Mouse (Mus musculus): Measurements from ENCODE around the gene Ikzf1. TPM values are rescaled to one million over a fixed set of nuclear protein-coding genes. Genes with fewer than 3 reads are reported as not detected.

The Ikzf1 gene
- polyA plus RNA-seq, 1 experiment from 2014 or later, result 2.6 TPM

DNA sequence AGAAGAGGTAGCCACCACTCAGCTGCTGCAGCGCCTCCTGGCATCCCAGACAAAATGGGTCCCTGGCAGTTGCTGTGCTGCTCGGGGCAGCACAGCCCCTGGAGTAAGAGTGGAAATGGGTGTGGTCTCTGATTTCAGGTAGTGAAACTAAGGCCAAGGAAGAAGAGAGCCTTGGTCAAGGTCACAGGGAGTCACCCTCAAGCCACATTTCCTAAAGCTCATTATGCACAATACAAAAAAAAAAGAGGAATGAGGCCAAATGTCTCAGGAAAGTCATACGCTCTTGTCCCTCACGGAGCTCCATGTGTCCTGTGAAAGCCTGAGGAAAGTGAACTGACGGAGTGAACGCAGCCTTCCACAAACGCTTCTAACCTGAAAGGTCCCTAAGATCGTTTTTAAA lies 96.9 kb downstream of the Ikzf1 start:
- Histone ChIP-seq H3K4me3 (replicated peaks; ENCODE audit: low read length) (no peak overlapping the region), H3K36me3 (replicated peaks; ENCODE audit: control insufficient read depth, insufficient read depth) (no peaks in the 10 kb centered on the region), H3K9me3 (ENCODE audit: control insufficient read depth, low read length) (no peaks in the 10 kb centered on the region), H3K27ac (no peak overlapping the region), H3K27me3 (ENCODE audit: control insufficient read depth, insufficient read depth, low read length) (no peaks in the 10 kb centered on the region), H3K9ac (no peak overlapping the region), H3K4me1 (replicated peaks; ENCODE audit: control insufficient read depth, insufficient read depth, low read length) (no peaks in the 10 kb centered on the region), H3K4me2 (replicated peaks) (no peak overlapping the region)
- ATAC-seq (ENCODE audit: low FRiP score) (no peak), DNase-seq (ENCODE audit: low spot score) (no peak)
- 89% methylated on average over 8 of the region's 8 CpGs for WGBS

GRCm38 (mm10) chr11:11785457-11785856 lies 100.7 kb downstream of the Ikzf1 start:
- no peaks in the 10 kb centered on the region for H3K36me3 ChIP-seq (replicated peaks; ENCODE audit: control insufficient read depth, insufficient read depth)

GRCm38 (mm10) chr11:11788521-11788974 lies 103.7 kb downstream of the Ikzf1 start:
- H3K4me3 ChIP-seq (replicated peaks; ENCODE audit: low read length), result no peak overlapping the region
- no peaks in the 10 kb centered on the region for H3K4me1 ChIP-seq (replicated peaks; ENCODE audit: control insufficient read depth, insufficient read depth, low read length)
- H3K36me3 ChIP-seq (replicated peaks; ENCODE audit: control insufficient read depth, insufficient read depth), result no peaks in the 10 kb centered on the region
- ATAC-seq (ENCODE audit: low FRiP score) (peak; percentile 94), DNase-seq (ENCODE audit: low spot score) (peak; percentile 88)
- H3K27ac ChIP-seq, result no peak overlapping the region
- H3K9ac ChIP-seq, result no peak overlapping the region
- 0% methylated on average over 8 of the region's 8 CpGs for WGBS
- no peaks in the 10 kb centered on the region for H3K9me3 ChIP-seq (ENCODE audit: control insufficient read depth, low read length)
- peak overlapping the region; percentile 36; the same call in 1 of the 2 replicates for H3K4me2 ChIP-seq (replicated peaks)
- H3K27me3 ChIP-seq (ENCODE audit: control insufficient read depth, insufficient read depth, low read length), result no peaks in the 10 kb centered on the region

More at GRCm38 (mm10) chr11:11785457-11785856, 100.7 kb downstream of the Ikzf1 start:
- Histone ChIP-seq H3K9ac (no peak overlapping the region), H3K4me3 (replicated peaks; ENCODE audit: low read length) (no peak overlapping the region), H3K4me2 (replicated peaks) (no peak overlapping the region), H3K27me3 (ENCODE audit: control insufficient read depth, insufficient read depth, low read length) (no peaks in the 10 kb centered on the region), H3K4me1 (replicated peaks; ENCODE audit: control insufficient read depth, insufficient read depth, low read length) (no peaks in the 10 kb centered on the region), H3K27ac (no peak overlapping the region), H3K9me3 (ENCODE audit: control insufficient read depth, low read length) (no peaks in the 10 kb centered on the region)
- ATAC-seq (ENCODE audit: low FRiP score), result no peak
- no peak for DNase-seq (ENCODE audit: low spot score)
- 74% methylated on average over 6 of the region's 6 CpGs for WGBS

GRCm38 (mm10) chr11:11794626-11795025 lies 109.8 kb downstream of the Ikzf1 start:
- H3K4me3 ChIP-seq (replicated peaks; ENCODE audit: low read length), result no peak overlapping the region
- no peaks in the 10 kb centered on the region for H3K27me3 ChIP-seq (ENCODE audit: control insufficient read depth, insufficient read depth, low read length)
- H3K36me3 ChIP-seq (replicated peaks; ENCODE audit: control insufficient read depth, insufficient read depth), result no peaks in the 10 kb centered on the region
- H3K4me1 ChIP-seq (replicated peaks; ENCODE audit: control insufficient read depth, insufficient read depth, low read length), result no peaks in the 10 kb centered on the region
- H3K27ac ChIP-seq, result no peak overlapping the region
- no peak for ATAC-seq (ENCODE audit: low FRiP score)
- DNase-seq (ENCODE audit: low spot score), result no peak
- WGBS, result 93% methylated on average over 1 of the region's 1 CpGs
- no peak overlapping the region for H3K4me2 ChIP-seq (replicated peaks)
- H3K9me3 ChIP-seq (ENCODE audit: control insufficient read depth, low read length), result no peaks in the 10 kb centered on the region
- no peak overlapping the region for H3K9ac ChIP-seq

DNA sequence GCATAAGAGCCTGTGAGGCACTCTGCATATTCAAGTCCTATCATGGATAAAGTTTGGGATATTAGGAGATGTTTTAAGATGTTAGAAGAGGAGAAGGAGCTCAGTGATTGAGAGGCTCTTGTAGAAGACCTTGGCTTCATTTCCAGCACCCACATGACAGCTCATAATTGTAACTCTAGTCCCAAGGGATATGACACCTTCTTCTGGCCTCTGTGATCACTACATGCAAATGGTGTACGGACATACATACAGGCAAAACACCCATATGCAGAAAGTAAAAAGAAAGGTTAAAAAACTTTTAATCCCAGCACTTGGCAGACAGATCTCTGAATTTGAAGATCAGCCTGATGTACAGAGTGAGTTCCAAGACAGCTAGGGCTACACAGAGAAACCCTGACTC lies 113.9 kb downstream of the Ikzf1 start:
- Histone ChIP-seq H3K36me3 (replicated peaks; ENCODE audit: control insufficient read depth, insufficient read depth) (peaks cover 21% of the 10 kb centered on the region), H3K9me3 (ENCODE audit: control insufficient read depth, low read length) (no peaks in the 10 kb centered on the region), H3K4me2 (replicated peaks) (no peak overlapping the region), H3K27me3 (ENCODE audit: control insufficient read depth, insufficient read depth, low read length) (no peaks in the 10 kb centered on the region), H3K4me3 (replicated peaks; ENCODE audit: low read length) (no peak overlapping the region), H3K9ac (no peak overlapping the region), H3K4me1 (replicated peaks; ENCODE audit: control insufficient read depth, insufficient read depth, low read length) (no peaks in the 10 kb centered on the region), H3K27ac (no peak overlapping the region)
- ATAC-seq (ENCODE audit: low FRiP score) (no peak), DNase-seq (ENCODE audit: low spot score) (no peak)
- WGBS, result 97% methylated on average over 1 of the region's 1 CpGs

DNA sequence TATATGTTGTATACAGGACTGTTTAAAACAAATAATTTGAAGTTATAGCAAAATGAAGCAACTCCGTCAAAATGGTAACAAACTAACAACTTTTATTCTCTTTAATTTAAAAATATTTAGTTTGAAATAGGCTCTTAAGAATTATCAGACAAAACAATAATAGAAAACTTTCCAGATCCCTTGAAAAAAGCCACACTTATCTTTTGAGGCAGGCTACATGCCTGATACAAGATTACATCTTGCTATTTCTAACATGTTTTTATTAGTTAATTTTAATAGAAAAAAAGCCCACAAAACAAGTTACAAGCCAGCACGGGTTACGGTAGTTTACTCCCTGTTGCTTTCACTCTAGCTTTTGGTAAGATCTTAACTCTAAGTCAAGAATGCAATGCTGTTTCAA lies 115.5 kb downstream of the Ikzf1 start:
- Histone ChIP-seq H3K27me3 (ENCODE audit: control insufficient read depth, insufficient read depth, low read length) (no peaks in the 10 kb centered on the region), H3K36me3 (replicated peaks; ENCODE audit: control insufficient read depth, insufficient read depth) (peaks cover 21% of the 10 kb centered on the region), H3K4me3 (replicated peaks; ENCODE audit: low read length) (no peak overlapping the region), H3K9ac (no peak overlapping the region), H3K27ac (no peak overlapping the region), H3K9me3 (ENCODE audit: control insufficient read depth, low read length) (no peaks in the 10 kb centered on the region), H3K4me1 (replicated peaks; ENCODE audit: control insufficient read depth, insufficient read depth, low read length) (no peaks in the 10 kb centered on the region), H3K4me2 (replicated peaks) (no peak overlapping the region)
- DNase-seq (ENCODE audit: low spot score), result no peak
- WGBS, result 94% methylated on average over 3 of the region's 3 CpGs
- no peak for ATAC-seq (ENCODE audit: low FRiP score)

DNA sequence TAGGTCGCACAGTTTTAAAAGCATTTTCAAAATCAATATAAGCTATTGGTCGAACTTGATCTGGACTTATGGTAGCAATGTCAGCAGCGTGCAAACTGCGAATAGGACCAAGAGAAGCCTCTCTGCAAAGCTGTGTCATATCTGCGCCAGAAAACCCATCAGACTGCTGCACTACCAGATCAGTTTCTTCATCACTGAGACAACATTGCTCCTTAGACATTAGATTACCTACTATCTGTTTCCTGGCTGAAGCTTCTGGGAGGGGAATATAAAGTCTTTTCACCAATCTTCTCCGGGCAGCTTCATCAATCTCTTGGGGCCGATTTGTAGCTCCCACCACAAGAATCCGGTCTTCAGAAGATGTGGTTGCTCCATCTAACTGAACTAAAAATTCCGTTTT lies 116.3 kb downstream of the Ikzf1 start:
- H3K9ac ChIP-seq, result no peak overlapping the region
- H3K4me2 ChIP-seq (replicated peaks), result no peak overlapping the region
- peaks cover 21% of the 10 kb centered on the region for H3K36me3 ChIP-seq (replicated peaks; ENCODE audit: control insufficient read depth, insufficient read depth)
- no peak overlapping the region for H3K27ac ChIP-seq
- 97% methylated on average over 9 of the region's 9 CpGs for WGBS
- no peaks in the 10 kb centered on the region for H3K27me3 ChIP-seq (ENCODE audit: control insufficient read depth, insufficient read depth, low read length)
- ATAC-seq (ENCODE audit: low FRiP score), result no peak
- H3K4me3 ChIP-seq (replicated peaks; ENCODE audit: low read length), result no peak overlapping the region
- DNase-seq (ENCODE audit: low spot score), result no peak
- H3K4me1 ChIP-seq (replicated peaks; ENCODE audit: control insufficient read depth, insufficient read depth, low read length), result no peaks in the 10 kb centered on the region
- H3K9me3 ChIP-seq (ENCODE audit: control insufficient read depth, low read length), result no peaks in the 10 kb centered on the region

GRCm38 (mm10) chr11:11804421-11804820 lies 119.6 kb downstream of the Ikzf1 start:
- WGBS, result 89% methylated on average over 5 of the region's 5 CpGs
- Histone ChIP-seq H3K9ac (no peak overlapping the region), H3K4me3 (replicated peaks; ENCODE audit: low read length) (no peak overlapping the region), H3K9me3 (ENCODE audit: control insufficient read depth, low read length) (no peaks in the 10 kb centered on the region), H3K4me1 (replicated peaks; ENCODE audit: control insufficient read depth, insufficient read depth, low read length) (0 out of 2 replicates have a peak, but pooled peaks cover 3% of the 10 kb centered on the region), H3K4me2 (replicated peaks) (no peak overlapping the region), H3K27ac (no peak overlapping the region), H3K36me3 (replicated peaks; ENCODE audit: control insufficient read depth, insufficient read depth) (peaks cover 21% of the 10 kb centered on the region), H3K27me3 (ENCODE audit: control insufficient read depth, insufficient read depth, low read length) (no peaks in the 10 kb centered on the region)
- ATAC-seq (ENCODE audit: low FRiP score) (no peak), DNase-seq (ENCODE audit: low spot score) (no peak)

GRCm38 (mm10) chr11:11805951-11806350 lies 121.1 kb downstream of the Ikzf1 start:
- WGBS, result 94% methylated on average over 4 of the region's 4 CpGs
- Histone ChIP-seq H3K4me3 (replicated peaks; ENCODE audit: low read length) (no peak overlapping the region), H3K36me3 (replicated peaks; ENCODE audit: control insufficient read depth, insufficient read depth) (peaks cover 18% of the 10 kb centered on the region), H3K4me1 (replicated peaks; ENCODE audit: control insufficient read depth, insufficient read depth, low read length) (peaks cover 3% of the 10 kb centered on the region; the same call in 1 of the 2 replicates), H3K27ac (no peak overlapping the region), H3K4me2 (replicated peaks) (no peak overlapping the region), H3K9me3 (ENCODE audit: control insufficient read depth, low read length) (no peaks in the 10 kb centered on the region), H3K9ac (no peak overlapping the region), H3K27me3 (ENCODE audit: control insufficient read depth, insufficient read depth, low read length) (no peaks in the 10 kb centered on the region)
- DNase-seq (ENCODE audit: low spot score), result no peak
- ATAC-seq (ENCODE audit: low FRiP score), result no peak
